Mouse (Mus musculus) cortical plate, adult 2 months (tissue): Measurements from ENCODE around the gene Slc26a5. TPM values are rescaled to one million over a fixed set of nuclear protein-coding genes. Genes with fewer than 3 reads are reported as not detected.

Source experiments
- H3K27ac ChIP-seq: fragments of 200-500 bp; 2 replicates; pipeline ENCODE4 v1.5.1; 2012; ENCODE audit warnings: low read length, control low read depth, inconsistent platforms; ENCODE audit not compliant: insufficient read depth
- H3K4me1 ChIP-seq: fragments of 200-500 bp; 2 replicates; pipeline ENCODE4 v1.6.1; 2011; ENCODE audit warnings: low read length; ENCODE audit not compliant: control insufficient read depth, insufficient read depth
- H3K4me3 ChIP-seq: fragments of 200-500 bp; 2 replicates; pipeline ENCODE4 v1.5.1; 2011; ENCODE audit warnings: mild to moderate bottlenecking, low read length, control low read depth; ENCODE audit not compliant: insufficient read depth
- CTCF ChIP-seq: fragments of 200-500 bp; IDR thresholded peaks from 2 replicates; pipeline ENCODE4 v1.5.1; 2011; ENCODE audit warnings: mild to moderate bottlenecking, control low read depth, low read length; ENCODE audit not compliant: insufficient read depth; ENCODE audit errors: extremely low read depth
- POLR2A ChIP-seq: fragments of 200-500 bp; IDR thresholded peaks from 2 replicates; pipeline ENCODE4 v1.6.1; 2011; ENCODE audit warnings: mild to moderate bottlenecking, low read length, control low read depth; ENCODE audit not compliant: insufficient read depth; ENCODE audit errors: extremely low read depth
- polyA plus RNA-seq: library from polyadenylated mRNA; depleted of rRNA; stranded (reverse); fragments of >200 nt; gene quantifications from 2 replicates; pipeline ENCODE4 v1.2.3, GENCODE M21; 2012; rRNA removed

Slc26a5 gene
- polyA plus RNA-seq, 1 experiment, result 0.29 TPM

DNA sequence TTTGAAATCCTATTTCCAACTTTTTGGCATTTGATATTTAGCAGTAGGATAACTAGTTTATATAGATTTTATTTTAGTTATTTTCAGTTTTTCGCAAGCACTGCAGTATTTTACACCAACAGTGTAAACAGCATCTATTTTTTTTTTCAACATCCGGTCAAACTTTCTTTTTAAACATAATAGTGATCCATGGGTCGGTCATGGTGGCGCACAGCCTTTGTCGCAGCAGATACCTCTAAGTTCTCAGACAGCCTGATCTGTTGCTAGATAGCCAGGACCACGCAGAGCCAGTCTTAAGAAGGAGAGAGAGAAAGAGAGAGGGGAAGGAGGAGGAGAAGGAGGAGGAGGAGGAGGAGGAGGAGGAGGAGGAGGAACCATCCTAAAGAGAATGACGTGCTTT is 79.6 kb downstream of the Slc26a5 start:
- H3K27ac ChIP-seq, result no peak overlapping the region
- TF ChIP-seq CTCF (no peak), POLR2A (no peak)

DNA sequence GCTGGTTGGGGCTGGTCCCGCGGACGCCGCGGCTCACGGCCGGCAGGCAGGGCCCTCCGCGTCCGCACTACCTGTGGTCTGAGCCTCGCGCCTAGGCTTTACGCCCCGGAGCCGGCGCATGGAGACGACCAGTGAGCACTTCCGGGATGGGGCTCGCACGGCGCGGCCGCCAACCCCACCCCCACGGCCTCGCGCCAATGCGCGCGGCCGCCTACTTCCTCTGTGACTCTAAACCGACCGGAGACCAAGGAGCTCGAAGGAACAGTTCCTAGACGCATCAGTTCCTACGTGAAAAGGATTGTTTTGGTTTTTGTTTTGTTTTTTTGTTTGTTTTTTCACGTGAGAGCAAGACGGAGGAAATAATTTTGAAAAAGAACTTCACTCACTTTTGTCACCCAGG is 80.4 kb downstream of the Slc26a5 start, which contains the start of the genes Dnajc2 and Psmc2:
TSS of gene Dnajc2 (minus strand) at position 199 of the 400 bp plus-strand sequence.
TSS of gene Psmc2 (plus strand) at position 231 of the 400 bp plus-strand sequence.
- Histone ChIP-seq H3K4me1 (peaks cover 7% of the 10 kb centered on the region), H3K4me3 (peak within 1 kb of the TSS; percentile 93), H3K27ac (peak within 1 kb of the TSS; percentile 84; the same call in 1 of the 2 replicates)
- TF ChIP-seq CTCF (no peak), POLR2A (peak; percentile 38; the same call in 1 of the 2 replicates)

More for the DNA sequence above, 79.6 kb downstream of the Slc26a5 start:
- Histone ChIP-seq H3K4me3 (no peak overlapping the region; the same call in 1 of the 2 replicates), H3K4me1 (peaks cover 7% of the 10 kb centered on the region)

DNA sequence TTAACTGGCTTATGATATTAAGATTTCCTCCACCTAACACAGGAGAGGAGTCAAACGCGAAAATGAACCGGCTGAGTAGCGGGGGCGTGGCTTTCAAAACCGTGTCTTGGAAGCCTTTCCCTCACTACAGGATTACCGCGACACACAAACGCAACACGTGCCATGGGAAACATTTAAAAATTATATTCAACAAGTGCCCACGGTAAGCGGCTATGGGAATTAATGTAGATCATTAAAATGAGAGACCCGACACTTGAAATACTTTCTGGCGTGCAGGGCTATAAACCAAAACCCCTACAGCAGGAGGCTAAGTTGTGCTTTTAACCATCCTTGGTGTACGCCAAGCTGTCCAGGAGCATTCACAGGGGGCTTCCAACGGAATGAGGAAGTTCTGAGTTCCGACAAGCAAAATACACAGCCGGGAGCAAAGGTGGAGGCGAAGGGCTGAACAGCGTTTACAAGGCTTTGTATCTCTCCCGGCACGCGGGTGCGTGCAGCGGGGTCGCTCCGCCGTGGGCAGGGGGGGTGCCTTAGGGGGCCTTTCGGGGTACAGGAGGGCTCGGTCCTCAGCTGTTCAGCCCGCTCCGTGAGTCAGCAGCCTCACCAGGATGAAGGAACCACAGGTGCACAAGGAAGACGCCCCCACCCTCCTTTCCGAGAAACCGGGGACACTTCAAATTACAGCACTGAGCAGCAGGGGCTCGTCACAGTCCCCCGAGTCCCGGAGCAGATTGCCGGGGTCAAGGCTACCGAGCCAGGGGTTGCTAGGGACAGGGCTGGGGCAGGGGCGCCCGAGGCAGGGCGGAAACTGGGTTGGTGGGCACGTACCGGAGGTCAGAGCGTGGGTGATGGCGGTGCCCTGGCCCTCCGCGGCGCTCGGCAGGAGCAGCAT is 81.0 kb downstream of the Slc26a5 start:
- Histone ChIP-seq H3K4me1 (peaks cover 7% of the 10 kb centered on the region), H3K4me3 (peak overlapping the region; percentile 93), H3K27ac (peak overlapping the region; percentile 84; the same call in 1 of the 2 replicates)
- no peak for TF ChIP-seq CTCF
- TF ChIP-seq POLR2A, result no peak

DNA sequence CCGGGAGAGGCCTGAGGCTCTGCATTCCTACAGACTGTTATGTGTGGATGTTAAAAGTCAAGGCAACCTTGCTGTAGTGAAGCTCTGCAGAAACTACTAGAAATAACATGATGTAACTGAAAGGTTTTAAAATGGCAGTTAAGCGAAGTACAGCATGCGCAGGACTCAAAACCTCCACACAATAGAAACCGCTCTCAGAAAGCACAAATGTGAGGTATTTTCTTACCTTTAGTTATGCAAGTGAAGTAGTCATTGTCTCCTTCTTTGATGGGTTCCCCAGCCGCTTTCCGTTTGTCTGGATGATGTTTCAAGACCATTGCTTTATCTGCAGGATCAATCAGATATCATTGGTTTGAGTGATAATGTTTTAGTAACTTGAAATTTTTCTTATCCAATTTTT is 88.9 kb downstream of the Slc26a5 start:
- Histone ChIP-seq H3K4me3 (no peak overlapping the region), H3K27ac (no peak overlapping the region), H3K4me1 (no peaks in the 10 kb centered on the region)
- no peak for TF ChIP-seq POLR2A
- no peak for TF ChIP-seq CTCF

DNA sequence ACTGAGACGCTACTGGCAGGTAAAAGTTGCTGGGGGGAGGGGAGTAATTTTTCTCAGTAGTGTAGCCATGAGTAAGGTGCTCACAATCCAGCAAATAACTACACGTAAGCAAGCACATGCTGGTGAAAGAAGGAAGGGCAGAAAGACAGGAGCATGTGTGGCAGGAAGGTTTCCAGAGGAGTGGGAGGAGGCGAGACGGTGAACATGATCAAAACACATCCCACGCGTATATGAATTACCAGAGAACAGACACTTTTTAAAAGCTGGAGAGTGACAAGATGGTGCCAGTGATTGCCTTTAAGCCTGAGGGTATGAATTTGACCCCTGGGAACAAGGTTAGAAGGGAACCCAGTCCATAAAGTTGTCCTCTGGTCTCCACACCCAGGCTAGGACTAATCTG is 95.6 kb downstream of the Slc26a5 start:
- Histone ChIP-seq H3K4me3 (no peak overlapping the region), H3K4me1 (peaks cover 2% of the 10 kb centered on the region; the same call in 1 of the 2 replicates), H3K27ac (no peak overlapping the region)
- no peak for TF ChIP-seq CTCF
- no peak for TF ChIP-seq POLR2A

GRCm38 (mm10) chr5:21768506-21768905 is 96.9 kb downstream of the Slc26a5 start:
- Histone ChIP-seq H3K27ac (no peak overlapping the region), H3K4me3 (no peak overlapping the region), H3K4me1 (peaks cover 2% of the 10 kb centered on the region; the same call in 1 of the 2 replicates)
- TF ChIP-seq CTCF, result no peak

Other genes with a start within 250 kb of the Slc26a5 start
- 0.28 and 0.48 TPM in 2 replicates for gene Fbxl13, start 220.0 kb downstream of the Slc26a5 start, polyA plus RNA-seq
- 25.7 and 26.0 TPM in 2 replicates for gene Armc10, start 219.8 kb downstream of the Slc26a5 start, polyA plus RNA-seq
- 9.5 and 10.2 TPM in 2 replicates for gene Napepld, start 164.2 kb downstream of the Slc26a5 start, polyA plus RNA-seq
- gene Pmpcb, start 128.5 kb downstream of the Slc26a5 start, polyA plus RNA-seq, result 54.9 and 59.1 TPM in 2 replicates
- 21.2 and 21.3 TPM in 2 replicates for gene Dnajc2, start 80.4 kb downstream of the Slc26a5 start, polyA plus RNA-seq
- gene Psmc2, start 80.3 kb downstream of the Slc26a5 start, polyA plus RNA-seq, result 92.2 and 93.8 TPM in 2 replicates